Mouse (Mus musculus): Measurements from ENCODE around the gene Gm12248. TPM values are rescaled to one million over a fixed set of nuclear protein-coding genes. Genes with fewer than 3 reads are reported as not detected.

Gene Gm12248
- 0.12 TPM in 1 of 2 replicates, not detected in the other for polyA plus RNA-seq (2015; fragmentation: Nextera tagmentation; extraction: Ambion mirVana)

- no peaks in the 10 kb centered on the region for H3K36me3 ChIP-seq
- H3K4me3 ChIP-seq (replicated peaks): peak within 1 kb of the TSS; percentile 20; the same call in 1 of the 2 replicates
- H3K27me3 ChIP-seq (replicated peaks): no peaks in the 10 kb centered on the region
- no peak within 1 kb of the TSS for H3K27ac ChIP-seq
- H3K4me2 ChIP-seq: peak within 1 kb of the TSS; percentile 48
- no peaks in the 10 kb centered on the region for H3K9me3 ChIP-seq
- no peak within 1 kb of the TSS for H3K9ac ChIP-seq
- peaks cover 10% of the 10 kb centered on the region for H3K4me1 ChIP-seq
- WGBS: 14% methylated on average over 12 of the region's 12 CpGs
- peak; percentile 67 for ATAC-seq (ENCODE audit: insufficient read depth, low FRiP score, low read depth)
Observed at GRCm38 (mm10) chr11:58093021-58093528, at the start of gene Gm12248. TSS of gene Gm12248 (minus strand) at chr11:58093134.

- H3K4me1 ChIP-seq: no peaks in the 10 kb centered on the region
- no peak for ATAC-seq (ENCODE audit: insufficient read depth, low FRiP score, low read depth)
- H3K27me3 ChIP-seq (replicated peaks): no peaks in the 10 kb centered on the region
- no peak overlapping the region for H3K4me2 ChIP-seq
- no peak overlapping the region for H3K27ac ChIP-seq
- H3K9ac ChIP-seq: no peak overlapping the region
- H3K4me3 ChIP-seq (replicated peaks): no peak overlapping the region
- peaks cover 68% of the 10 kb centered on the region for H3K36me3 ChIP-seq
- H3K9me3 ChIP-seq: no peaks in the 10 kb centered on the region
- 79% methylated on average over 3 of the region's 3 CpGs for WGBS
Observed at GRCm38 (mm10) chr11:58139466-58139865, 46.5 kb upstream of the Gm12248 start.

- 88% methylated on average over 11 of the region's 11 CpGs for WGBS
- Histone ChIP-seq H3K27ac (no peak overlapping the region), H3K9ac (no peak overlapping the region), H3K4me1 (no peaks in the 10 kb centered on the region), H3K36me3 (peaks cover 62% of the 10 kb centered on the region), H3K4me2 (no peak overlapping the region), H3K4me3 (replicated peaks) (no peak overlapping the region), H3K9me3 (no peaks in the 10 kb centered on the region), H3K27me3 (replicated peaks) (no peaks in the 10 kb centered on the region)
- no peak for ATAC-seq (ENCODE audit: insufficient read depth, low FRiP score, low read depth)
Observed at GRCm38 (mm10) chr11:58138821-58139220, 45.9 kb upstream of the Gm12248 start.

DNA sequence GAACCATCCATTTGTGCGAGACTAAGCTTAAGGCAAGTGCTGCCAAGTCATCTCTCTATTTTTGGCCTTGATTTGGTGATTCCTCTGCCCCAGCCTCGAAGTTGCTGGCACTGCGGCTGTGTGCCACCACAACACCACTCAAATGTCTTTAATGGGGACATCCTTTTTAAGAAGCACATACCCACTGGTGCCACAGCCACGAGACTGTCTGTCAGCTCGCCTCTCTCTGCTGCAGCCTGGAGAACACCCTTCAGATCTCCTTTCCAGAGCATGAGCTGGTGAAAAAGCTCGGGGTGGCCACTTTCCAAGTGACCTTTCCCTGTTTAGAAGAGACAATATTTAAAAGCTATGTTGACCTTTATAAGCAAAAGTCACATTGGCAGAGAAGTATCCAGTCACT is 43.7 kb upstream of the Gm12248 start:
- H3K36me3 ChIP-seq: peaks cover 59% of the 10 kb centered on the region
- no peak overlapping the region for H3K27ac ChIP-seq
- H3K4me1 ChIP-seq: no peaks in the 10 kb centered on the region
- no peak overlapping the region for H3K4me2 ChIP-seq
- H3K9me3 ChIP-seq: no peaks in the 10 kb centered on the region
- WGBS: 90% methylated on average over 6 of the region's 6 CpGs
- no peak overlapping the region for H3K9ac ChIP-seq
- no peaks in the 10 kb centered on the region for H3K27me3 ChIP-seq (replicated peaks)
- no peak overlapping the region for H3K4me3 ChIP-seq (replicated peaks)
- ATAC-seq (ENCODE audit: insufficient read depth, low FRiP score, low read depth): no peak

DNA sequence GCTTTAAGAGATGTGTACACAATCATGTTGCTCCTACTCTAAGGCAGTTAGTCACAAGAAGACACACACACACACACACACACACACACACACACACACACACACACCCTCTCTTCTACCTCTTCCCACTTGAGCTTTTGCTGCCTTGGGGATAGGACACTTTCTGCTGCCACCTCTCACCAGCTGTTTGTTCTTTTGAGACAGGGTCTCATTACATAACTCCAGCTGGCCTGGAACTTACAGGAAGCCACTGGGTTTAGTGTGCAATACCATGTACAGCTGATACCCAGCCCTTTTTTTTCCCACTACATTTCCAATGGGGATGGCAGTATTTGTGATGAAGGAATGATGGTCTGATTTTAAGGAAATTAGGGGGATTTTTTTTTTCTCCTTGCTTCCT is 42.4 kb upstream of the Gm12248 start:
- Histone ChIP-seq H3K4me1 (no peaks in the 10 kb centered on the region), H3K27ac (no peak overlapping the region), H3K9ac (no peak overlapping the region), H3K4me3 (replicated peaks) (no peak overlapping the region), H3K36me3 (peaks cover 48% of the 10 kb centered on the region), H3K9me3 (no peaks in the 10 kb centered on the region), H3K4me2 (no peak overlapping the region), H3K27me3 (replicated peaks) (no peaks in the 10 kb centered on the region)
- no peak for ATAC-seq (ENCODE audit: insufficient read depth, low FRiP score, low read depth)

GRCm38 (mm10) chr11:58134869-58135268 is 41.9 kb upstream of the Gm12248 start:
- no peak for ATAC-seq (ENCODE audit: insufficient read depth, low FRiP score, low read depth)

DNA sequence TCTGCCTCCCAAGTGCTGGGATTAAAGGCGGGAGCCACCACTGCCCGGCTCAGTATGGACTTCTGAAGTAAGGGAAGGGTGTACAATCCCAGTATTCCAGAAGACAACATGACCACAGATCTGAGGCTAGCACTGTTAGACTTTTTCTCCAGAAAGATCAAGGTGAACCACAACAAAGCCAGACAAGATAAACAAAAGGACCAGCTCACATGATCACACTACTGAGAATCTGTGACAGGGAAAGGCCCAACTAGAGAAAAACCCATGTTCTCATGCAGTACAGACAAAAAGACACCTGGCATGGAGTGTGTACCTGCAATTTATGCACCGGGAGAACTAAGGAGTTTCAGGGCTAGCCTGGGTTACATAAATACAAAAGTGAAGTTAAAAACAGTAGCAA is 39.1 kb upstream of the Gm12248 start:
- peaks cover 53% of the 10 kb centered on the region for H3K36me3 ChIP-seq
- no peak overlapping the region for H3K9ac ChIP-seq
- ATAC-seq (ENCODE audit: insufficient read depth, low FRiP score, low read depth): no peak
- H3K4me3 ChIP-seq (replicated peaks): no peak overlapping the region
- H3K4me2 ChIP-seq: no peak overlapping the region
- H3K27me3 ChIP-seq (replicated peaks): no peaks in the 10 kb centered on the region
- no peaks in the 10 kb centered on the region for H3K9me3 ChIP-seq
- H3K4me1 ChIP-seq: no peaks in the 10 kb centered on the region
- WGBS: 87% methylated on average over 3 of the region's 3 CpGs
- H3K27ac ChIP-seq: no peak overlapping the region

More at GRCm38 (mm10) chr11:58134869-58135268, 41.9 kb upstream of the Gm12248 start:
- Histone ChIP-seq H3K9ac (no peak overlapping the region), H3K4me2 (no peak overlapping the region), H3K27ac (no peak overlapping the region), H3K27me3 (replicated peaks) (no peaks in the 10 kb centered on the region), H3K4me1 (no peaks in the 10 kb centered on the region), H3K36me3 (peaks cover 51% of the 10 kb centered on the region), H3K9me3 (no peaks in the 10 kb centered on the region), H3K4me3 (replicated peaks) (no peak overlapping the region)

- Histone ChIP-seq H3K27ac (no peak overlapping the region), H3K4me3 (replicated peaks) (no peak overlapping the region), H3K9ac (no peak overlapping the region), H3K9me3 (no peaks in the 10 kb centered on the region), H3K36me3 (peaks cover 36% of the 10 kb centered on the region), H3K4me2 (no peak overlapping the region), H3K27me3 (replicated peaks) (no peaks in the 10 kb centered on the region), H3K4me1 (no peaks in the 10 kb centered on the region)
- 73% methylated on average over 6 of the region's 6 CpGs for WGBS
- no peak for ATAC-seq (ENCODE audit: insufficient read depth, low FRiP score, low read depth)
Observed at GRCm38 (mm10) chr11:58129302-58129843, 36.4 kb upstream of the Gm12248 start.

GRCm38 (mm10) chr11:58127544-58127943 is 34.6 kb upstream of the Gm12248 start:
- Histone ChIP-seq H3K9me3 (no peaks in the 10 kb centered on the region), H3K36me3 (peaks cover 49% of the 10 kb centered on the region), H3K9ac (no peak overlapping the region), H3K4me1 (no peaks in the 10 kb centered on the region), H3K4me3 (replicated peaks) (no peak overlapping the region), H3K4me2 (no peak overlapping the region), H3K27ac (no peak overlapping the region), H3K27me3 (replicated peaks) (no peaks in the 10 kb centered on the region)
- WGBS: 63% methylated on average over 2 of the region's 2 CpGs
- 0 out of 2 replicates have a peak, but pooled peaks have one; percentile 53 for ATAC-seq (ENCODE audit: insufficient read depth, low FRiP score, low read depth)

DNA sequence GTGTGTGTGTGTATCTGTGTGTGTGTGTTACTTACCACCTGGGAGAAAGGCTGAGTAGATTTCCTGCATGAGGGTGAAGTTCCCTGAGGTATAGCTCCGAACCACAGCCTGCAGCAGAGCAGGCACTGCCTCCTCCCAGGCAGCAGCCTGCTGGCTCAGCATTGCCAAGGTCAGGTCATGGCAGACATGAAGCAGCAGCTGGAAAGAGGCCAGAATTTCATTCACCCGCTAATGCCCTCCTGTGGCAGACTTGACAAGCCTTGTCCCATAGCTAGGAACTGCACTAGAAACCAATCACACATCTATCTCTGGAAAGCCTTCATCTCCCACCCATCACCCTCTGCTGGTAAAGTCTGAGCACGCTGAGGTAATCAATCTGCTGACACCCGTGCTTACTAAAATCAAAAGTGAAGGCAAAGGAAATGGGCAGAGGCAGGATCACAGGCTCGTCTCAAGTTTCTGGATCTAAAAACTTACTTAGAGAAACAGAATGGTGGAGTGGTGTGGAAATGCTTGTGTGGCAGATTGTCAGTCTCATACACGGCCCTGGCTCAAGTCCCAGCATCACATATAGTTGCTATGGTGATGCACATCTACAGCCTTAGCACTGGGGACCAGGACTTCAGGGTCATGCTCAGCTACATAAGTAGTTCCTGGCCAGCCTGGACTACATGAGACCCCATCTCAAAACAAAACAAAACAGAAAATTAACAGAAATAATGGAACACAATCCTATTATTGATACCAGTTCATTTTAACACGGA is 33.6 kb upstream of the Gm12248 start:
- no peak overlapping the region for H3K4me2 ChIP-seq
- 61% methylated on average over 7 of the region's 7 CpGs for WGBS
- H3K9ac ChIP-seq: no peak overlapping the region
- H3K4me3 ChIP-seq (replicated peaks): no peak overlapping the region
- no peaks in the 10 kb centered on the region for H3K4me1 ChIP-seq
- no peak overlapping the region for H3K27ac ChIP-seq
- no peak for ATAC-seq (ENCODE audit: insufficient read depth, low FRiP score, low read depth)
- no peaks in the 10 kb centered on the region for H3K27me3 ChIP-seq (replicated peaks)
- H3K36me3 ChIP-seq: peaks cover 45% of the 10 kb centered on the region
- no peaks in the 10 kb centered on the region for H3K9me3 ChIP-seq

- ATAC-seq (ENCODE audit: insufficient read depth, low FRiP score, low read depth): no peak
- no peak overlapping the region for H3K9ac ChIP-seq
- H3K4me1 ChIP-seq: no peaks in the 10 kb centered on the region
- H3K27ac ChIP-seq: no peak overlapping the region
- peaks cover 51% of the 10 kb centered on the region for H3K36me3 ChIP-seq
- no peak overlapping the region for H3K4me2 ChIP-seq
- no peaks in the 10 kb centered on the region for H3K27me3 ChIP-seq (replicated peaks)
- WGBS: 80% methylated on average over 11 of the region's 11 CpGs
- no peak overlapping the region for H3K4me3 ChIP-seq (replicated peaks)
- H3K9me3 ChIP-seq: no peaks in the 10 kb centered on the region
Observed at GRCm38 (mm10) chr11:58125021-58125420, 32.1 kb upstream of the Gm12248 start.

DNA sequence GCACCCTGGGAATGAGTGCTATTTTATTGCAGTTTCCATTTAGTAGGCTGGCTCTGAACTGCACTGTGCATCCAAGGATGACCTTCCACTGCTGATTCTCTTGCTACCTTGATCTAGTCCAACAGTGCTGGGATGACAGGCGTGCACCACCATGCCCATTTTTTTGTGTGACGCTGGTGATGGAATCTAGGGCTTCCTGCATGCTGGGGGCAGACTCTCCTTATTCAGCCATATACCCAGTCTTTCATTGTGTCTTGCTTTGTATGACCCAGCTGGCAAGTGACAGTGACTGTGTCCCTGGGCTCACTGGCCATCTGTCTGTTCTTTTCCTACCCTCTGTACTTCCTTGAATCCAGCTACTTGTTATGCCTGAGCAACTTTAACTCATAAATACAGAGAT is 30.8 kb upstream of the Gm12248 start:
- no peak overlapping the region for H3K4me2 ChIP-seq
- no peaks in the 10 kb centered on the region for H3K9me3 ChIP-seq
- H3K27ac ChIP-seq: no peak overlapping the region
- no peak for ATAC-seq (ENCODE audit: insufficient read depth, low FRiP score, low read depth)
- H3K27me3 ChIP-seq (replicated peaks): no peaks in the 10 kb centered on the region
- H3K4me1 ChIP-seq: no peaks in the 10 kb centered on the region
- H3K9ac ChIP-seq: no peak overlapping the region
- no peak overlapping the region for H3K4me3 ChIP-seq (replicated peaks)
- 91% methylated on average over 2 of the region's 2 CpGs for WGBS
- peaks cover 51% of the 10 kb centered on the region for H3K36me3 ChIP-seq
